Mouse (Mus musculus): ENCODE results near the gene Cd180. TPM values are rescaled to one million over a fixed set of nuclear protein-coding genes. Genes with fewer than 3 reads are reported as not detected.

Cd180 gene
- polyA plus RNA-seq, 1 experiment from 2014 or later: 0.06 TPM

GRCm38 (mm10) chr13:102753714-102754556 is 60.6 kb downstream of the Cd180 start:
- H3K9me3 ChIP-seq: no peaks in the 10 kb centered on the region
- no peak overlapping the region for H3K4me3 ChIP-seq
- 89% methylated on average over 19 of the region's 19 CpGs for WGBS
- H3K36me3 ChIP-seq (replicated peaks): peaks cover 78% of the 10 kb centered on the region
- H3K4me1 ChIP-seq: no peaks in the 10 kb centered on the region
- H3K27me3 ChIP-seq (ENCODE audit: poor library complexity, severe bottlenecking): no peaks in the 10 kb centered on the region
- no peak overlapping the region for H3K27ac ChIP-seq
- no peak for DNase-seq (ENCODE audit: extremely low spot score, low spot score)

- Histone ChIP-seq H3K27ac (no peak overlapping the region), H3K9me3 (no peaks in the 10 kb centered on the region), H3K27me3 (ENCODE audit: poor library complexity, severe bottlenecking) (no peaks in the 10 kb centered on the region), H3K4me1 (no peaks in the 10 kb centered on the region), H3K4me3 (no peak overlapping the region), H3K36me3 (replicated peaks) (peaks cover 76% of the 10 kb centered on the region)
- WGBS: 96% methylated on average over 8 of the region's 8 CpGs
- no peak for DNase-seq (ENCODE audit: extremely low spot score, low spot score)
Measured at GRCm38 (mm10) chr13:102755124-102755523, 61.8 kb downstream of the Cd180 start.

GRCm38 (mm10) chr13:102756071-102756470 is 62.7 kb downstream of the Cd180 start:
- Histone ChIP-seq H3K27ac (no peak overlapping the region), H3K36me3 (replicated peaks) (peaks cover 74% of the 10 kb centered on the region), H3K27me3 (ENCODE audit: poor library complexity, severe bottlenecking) (no peaks in the 10 kb centered on the region), H3K4me1 (no peaks in the 10 kb centered on the region), H3K4me3 (no peak overlapping the region), H3K9me3 (no peaks in the 10 kb centered on the region)
- 92% methylated on average over 8 of the region's 8 CpGs for WGBS
- DNase-seq (ENCODE audit: extremely low spot score, low spot score): no peak

- H3K36me3 ChIP-seq (replicated peaks): peaks cover 65% of the 10 kb centered on the region
- WGBS: 93% methylated on average over 6 of the region's 6 CpGs
- no peak overlapping the region for H3K27ac ChIP-seq
- no peak for DNase-seq (ENCODE audit: extremely low spot score, low spot score)
- no peaks in the 10 kb centered on the region for H3K9me3 ChIP-seq
- H3K27me3 ChIP-seq (ENCODE audit: poor library complexity, severe bottlenecking): no peaks in the 10 kb centered on the region
- H3K4me1 ChIP-seq: no peaks in the 10 kb centered on the region
- H3K4me3 ChIP-seq: no peak overlapping the region
Measured at GRCm38 (mm10) chr13:102758021-102758420, 64.7 kb downstream of the Cd180 start.

GRCm38 (mm10) chr13:102761410-102761809 is 68.1 kb downstream of the Cd180 start:
- 92% methylated on average over 9 of the region's 9 CpGs for WGBS
- Histone ChIP-seq H3K4me3 (no peak overlapping the region), H3K36me3 (replicated peaks) (peaks cover 68% of the 10 kb centered on the region), H3K4me1 (no peaks in the 10 kb centered on the region), H3K27me3 (ENCODE audit: poor library complexity, severe bottlenecking) (no peaks in the 10 kb centered on the region), H3K27ac (no peak overlapping the region), H3K9me3 (no peaks in the 10 kb centered on the region)
- DNase-seq (ENCODE audit: extremely low spot score, low spot score): no peak

- peaks cover 66% of the 10 kb centered on the region for H3K36me3 ChIP-seq (replicated peaks)
Measured at GRCm38 (mm10) chr13:102762203-102762602, 68.8 kb downstream of the Cd180 start.

GRCm38 (mm10) chr13:102764218-102764617 is 70.9 kb downstream of the Cd180 start:
- H3K36me3 ChIP-seq (replicated peaks): peaks cover 52% of the 10 kb centered on the region
- WGBS: 97% methylated on average over 1 of the region's 1 CpGs
- H3K27ac ChIP-seq: no peak overlapping the region
- H3K4me1 ChIP-seq: no peaks in the 10 kb centered on the region
- no peak for DNase-seq (ENCODE audit: extremely low spot score, low spot score)
- H3K4me3 ChIP-seq: no peak overlapping the region
- no peaks in the 10 kb centered on the region for H3K9me3 ChIP-seq
- H3K27me3 ChIP-seq (ENCODE audit: poor library complexity, severe bottlenecking): no peaks in the 10 kb centered on the region

More at GRCm38 (mm10) chr13:102762203-102762602, 68.8 kb downstream of the Cd180 start:
- 91% methylated on average over 10 of the region's 10 CpGs for WGBS
- Histone ChIP-seq H3K9me3 (no peaks in the 10 kb centered on the region), H3K27ac (no peak overlapping the region), H3K27me3 (ENCODE audit: poor library complexity, severe bottlenecking) (no peaks in the 10 kb centered on the region), H3K4me1 (no peaks in the 10 kb centered on the region), H3K4me3 (no peak overlapping the region)
- DNase-seq (ENCODE audit: extremely low spot score, low spot score): no peak

GRCm38 (mm10) chr13:102765216-102765615 is 71.9 kb downstream of the Cd180 start:
- no peak for DNase-seq (ENCODE audit: extremely low spot score, low spot score)
- peaks cover 52% of the 10 kb centered on the region for H3K36me3 ChIP-seq (replicated peaks)
- H3K4me1 ChIP-seq: no peaks in the 10 kb centered on the region
- H3K9me3 ChIP-seq: no peaks in the 10 kb centered on the region
- no peak overlapping the region for H3K4me3 ChIP-seq
- 94% methylated on average over 11 of the region's 11 CpGs for WGBS
- H3K27me3 ChIP-seq (ENCODE audit: poor library complexity, severe bottlenecking): no peaks in the 10 kb centered on the region
- no peak overlapping the region for H3K27ac ChIP-seq

- WGBS: 93% methylated on average over 7 of the region's 7 CpGs
- no peaks in the 10 kb centered on the region for H3K9me3 ChIP-seq
- H3K4me1 ChIP-seq: no peaks in the 10 kb centered on the region
- H3K27me3 ChIP-seq (ENCODE audit: poor library complexity, severe bottlenecking): no peaks in the 10 kb centered on the region
- no peak for DNase-seq (ENCODE audit: extremely low spot score, low spot score)
- no peak overlapping the region for H3K27ac ChIP-seq
- peaks cover 55% of the 10 kb centered on the region for H3K36me3 ChIP-seq (replicated peaks)
- no peak overlapping the region for H3K4me3 ChIP-seq
Measured at GRCm38 (mm10) chr13:102767110-102767509, 73.8 kb downstream of the Cd180 start.

- Histone ChIP-seq H3K9me3 (no peaks in the 10 kb centered on the region), H3K4me3 (no peak overlapping the region), H3K27ac (no peak overlapping the region), H3K4me1 (no peaks in the 10 kb centered on the region), H3K36me3 (replicated peaks) (peaks cover 66% of the 10 kb centered on the region), H3K27me3 (ENCODE audit: poor library complexity, severe bottlenecking) (no peaks in the 10 kb centered on the region)
- WGBS: 95% methylated on average over 11 of the region's 11 CpGs
- no peak for DNase-seq (ENCODE audit: extremely low spot score, low spot score)
Measured at GRCm38 (mm10) chr13:102768512-102768911, 75.2 kb downstream of the Cd180 start.

- Histone ChIP-seq H3K4me1 (no peaks in the 10 kb centered on the region), H3K36me3 (replicated peaks) (peaks cover 61% of the 10 kb centered on the region), H3K9me3 (no peaks in the 10 kb centered on the region), H3K27me3 (ENCODE audit: poor library complexity, severe bottlenecking) (no peaks in the 10 kb centered on the region), H3K27ac (no peak overlapping the region), H3K4me3 (no peak overlapping the region)
- WGBS: 92% methylated on average over 8 of the region's 8 CpGs
- no peak for DNase-seq (ENCODE audit: extremely low spot score, low spot score)
Measured at GRCm38 (mm10) chr13:102770194-102770593, 76.8 kb downstream of the Cd180 start.

- peaks cover 55% of the 10 kb centered on the region for H3K36me3 ChIP-seq (replicated peaks)
- H3K4me1 ChIP-seq: no peaks in the 10 kb centered on the region
- no peak overlapping the region for H3K4me3 ChIP-seq
- 91% methylated on average over 9 of the region's 9 CpGs for WGBS
- DNase-seq (ENCODE audit: extremely low spot score, low spot score): no peak
- no peak overlapping the region for H3K27ac ChIP-seq
- H3K9me3 ChIP-seq: no peaks in the 10 kb centered on the region
- H3K27me3 ChIP-seq (ENCODE audit: poor library complexity, severe bottlenecking): no peaks in the 10 kb centered on the region
Measured at GRCm38 (mm10) chr13:102773169-102773568, 79.8 kb downstream of the Cd180 start.

- no peak for DNase-seq (ENCODE audit: extremely low spot score, low spot score)
- H3K36me3 ChIP-seq (replicated peaks): peaks cover 61% of the 10 kb centered on the region
- H3K4me3 ChIP-seq: no peak overlapping the region
- H3K27ac ChIP-seq: no peak overlapping the region
- H3K27me3 ChIP-seq (ENCODE audit: poor library complexity, severe bottlenecking): no peaks in the 10 kb centered on the region
- H3K4me1 ChIP-seq: no peaks in the 10 kb centered on the region
- 74% methylated on average over 7 of the region's 7 CpGs for WGBS
- H3K9me3 ChIP-seq: no peaks in the 10 kb centered on the region
Measured at GRCm38 (mm10) chr13:102774786-102775201, 81.4 kb downstream of the Cd180 start.
